Mouse (Mus musculus): Measurements from ENCODE around the gene Slc50a1. TPM values are rescaled to one million over a fixed set of nuclear protein-coding genes. Genes with fewer than 3 reads are reported as not detected.
A peak's percentile ranks its signal among the peaks of the same experiment; 100 is the strongest.

Slc50a1 gene
- total RNA-seq, 2 experiments from 2014 or later: 32.1 to 37.4 TPM

- intact Hi-C loops (cut with DNase I): loop anchor here (2.0 kb wide), 1 partner anchor 16 kb away; the partner anchor contains the start of gene Muc1
- peak in 1 of 2 experiments; percentile 46 for DNase-seq (ENCODE audit: low spot score in 2 of 2)
Observed at GRCm38 (mm10) chr3:89244158-89244981, 26.0 kb downstream of the Slc50a1 start.

- DNase-seq (ENCODE audit: low spot score in 2 of 2): peak in 1 of 2 experiments; percentile 58
- intact Hi-C loops (cut with DNase I): loop anchor here (2.0 kb wide), 1 partner anchor 15 kb away; the partner anchor contains the start of gene Muc1
Observed at GRCm38 (mm10) chr3:89243609-89244008, 26.8 kb downstream of the Slc50a1 start.

GRCm38 (mm10) chr3:89242331-89242895, 28.0 kb downstream of the Slc50a1 start:
- intact Hi-C loops (cut with DNase I): no loop called here
- peak in 1 of 2 experiments; percentile 63 for DNase-seq (ENCODE audit: low spot score in 2 of 2)

GRCm38 (mm10) chr3:89238494-89238893, 31.9 kb downstream of the Slc50a1 start:
- intact Hi-C loops (cut with DNase I): no loop called here
- no peak for DNase-seq (ENCODE audit: low spot score in 2 of 2)

- intact Hi-C loops (cut with DNase I): no loop called here
- no peak for DNase-seq (ENCODE audit: low spot score in 2 of 2)
Observed at GRCm38 (mm10) chr3:89237682-89238081, 32.7 kb downstream of the Slc50a1 start.

GRCm38 (mm10) chr3:89236516-89236915, 33.9 kb downstream of the Slc50a1 start:
- DNase-seq (ENCODE audit: low spot score in 2 of 2): peak in 1 of 2 experiments; percentile 71
- intact Hi-C loops (cut with DNase I): no loop called here

- intact Hi-C loops (cut with DNase I): no loop called here
- no peak for DNase-seq (ENCODE audit: low spot score in 2 of 2)
Observed at GRCm38 (mm10) chr3:89233562-89234110, 36.7 kb downstream of the Slc50a1 start.

- intact Hi-C loops (cut with DNase I): no loop called here
Observed at GRCm38 (mm10) chr3:89232614-89233013, 37.8 kb downstream of the Slc50a1 start.

GRCm38 (mm10) chr3:89231772-89232275, 38.5 kb downstream of the Slc50a1 start:
- intact Hi-C loops (cut with DNase I): no loop called here
- DNase-seq (ENCODE audit: low spot score in 2 of 2): no peak

More at GRCm38 (mm10) chr3:89232614-89233013, 37.8 kb downstream of the Slc50a1 start:
- no peak for DNase-seq (ENCODE audit: low spot score in 2 of 2)

GRCm38 (mm10) chr3:89231345-89231744, 39.0 kb downstream of the Slc50a1 start:
- no peak for DNase-seq (ENCODE audit: low spot score in 2 of 2)
- intact Hi-C loops (cut with DNase I): no loop called here

- no peak for DNase-seq (ENCODE audit: low spot score in 2 of 2)
- intact Hi-C loops (cut with DNase I): no loop called here
Observed at GRCm38 (mm10) chr3:89230561-89230960, 39.8 kb downstream of the Slc50a1 start.

- intact Hi-C loops (cut with DNase I): loop anchor here (2.0 kb wide), 1 partner anchor 16 kb away; the partner anchor contains the start of gene Krtcap2
- DNase-seq (ENCODE audit: low spot score in 2 of 2): no peak
Observed at GRCm38 (mm10) chr3:89229276-89229675, 41.1 kb downstream of the Slc50a1 start.

GRCm38 (mm10) chr3:89228836-89229235, 41.5 kb downstream of the Slc50a1 start, which contains the start of gene Muc1:
Gene Muc1 (plus strand): TSS chr3:89229057.
- DNase-seq (ENCODE audit: low spot score in 2 of 2): no peak
- intact Hi-C loops (cut with DNase I): loop anchor here (2.0 kb wide), 1 partner anchor 16 kb away; the partner anchor contains the start of gene Krtcap2

- DNase-seq (ENCODE audit: low spot score in 2 of 2): peak; percentile 83 to 85
- intact Hi-C loops (cut with DNase I): loop anchor here (2.0 kb wide), 1 partner anchor 17 kb away; the partner anchor contains the start of gene Krtcap2
Observed at GRCm38 (mm10) chr3:89228180-89228549, 42.2 kb downstream of the Slc50a1 start.

GRCm38 (mm10) chr3:89227307-89228179, 42.8 kb downstream of the Slc50a1 start:
- peak; percentile 92 to 97 for DNase-seq (ENCODE audit: low spot score in 2 of 2)
- intact Hi-C loops (cut with DNase I): loop anchor here (2.0 kb wide), 1 partner anchor 17 kb away; the partner anchor contains the start of gene Krtcap2

GRCm38 (mm10) chr3:89226900-89227299, 43.5 kb downstream of the Slc50a1 start, which contains the start of gene Mtx1:
Gene Mtx1 (minus strand): TSS chr3:89227088.
- intact Hi-C loops (cut with DNase I): no loop called here
- DNase-seq (ENCODE audit: low spot score in 2 of 2): no peak

GRCm38 (mm10) chr3:89226361-89226760, 44.0 kb downstream of the Slc50a1 start:
- no peak for DNase-seq (ENCODE audit: low spot score in 2 of 2)
- intact Hi-C loops (cut with DNase I): no loop called here

GRCm38 (mm10) chr3:89225918-89226317, 44.5 kb downstream of the Slc50a1 start:
- intact Hi-C loops (cut with DNase I): no loop called here
- DNase-seq (ENCODE audit: low spot score in 2 of 2): peak in 1 of 2 experiments; percentile 65

- no peak for DNase-seq (ENCODE audit: low spot score in 2 of 2)
- intact Hi-C loops (cut with DNase I): no loop called here
Observed at GRCm38 (mm10) chr3:89225321-89225815, 45.0 kb downstream of the Slc50a1 start.
